Mouse (Mus musculus) stomach, postnatal 0 days (tissue): ENCODE measurements around the gene Aldh3b3.

Experiments
- CTCF ChIP-seq: IDR thresholded peaks from 2 replicates; pipeline ENCODE4 v1.5.1; 2016; ENCODE audit warnings: antibody characterized with exemption, low read depth, mild to moderate bottlenecking, moderate library complexity
- EP300 ChIP-seq: optimal IDR thresholded peaks from 2 replicates; pipeline ENCODE3; 2016; ENCODE audit warnings: antibody characterized with exemption

GRCm38 (mm10) chr19:3928779-3929178, 29.7 kb upstream of the Aldh3b3 start:
- TF ChIP-seq CTCF (no peak), EP300 (no peak)
